Mouse (Mus musculus): ENCODE measurements at regions not wholly inside any gene's neighbourhood (a gene's known extent, or its start where the extent isn't known, plus 50 kb on each side); places are given as distances from the start of the nearest gene placed in this dataset.
"Not testable (repeated sequence)": the region's sequence is repeated elsewhere in the genome, so short reads cannot be mapped to it uniquely, and the experiment has no call there.

GRCm38 (mm10) chr12:117382727-117383126 is 133.6 kb upstream of the Rapgef5 start:
- H3K36me3 ChIP-seq; H3K9me3 ChIP-seq; H3K4me3 ChIP-seq; ATAC-seq (ENCODE audit: insufficient number of reproducible peaks, insufficient read depth, low FRiP score, low TSS enrichment); H3K27ac ChIP-seq; H3K4me2 ChIP-seq (replicated peaks); H3K27me3 ChIP-seq; H3K4me1 ChIP-seq; H3K9ac ChIP-seq: not testable (repeated sequence)
- WGBS, result 32% methylated on average over 1 of the region's 4 CpGs

DNA sequence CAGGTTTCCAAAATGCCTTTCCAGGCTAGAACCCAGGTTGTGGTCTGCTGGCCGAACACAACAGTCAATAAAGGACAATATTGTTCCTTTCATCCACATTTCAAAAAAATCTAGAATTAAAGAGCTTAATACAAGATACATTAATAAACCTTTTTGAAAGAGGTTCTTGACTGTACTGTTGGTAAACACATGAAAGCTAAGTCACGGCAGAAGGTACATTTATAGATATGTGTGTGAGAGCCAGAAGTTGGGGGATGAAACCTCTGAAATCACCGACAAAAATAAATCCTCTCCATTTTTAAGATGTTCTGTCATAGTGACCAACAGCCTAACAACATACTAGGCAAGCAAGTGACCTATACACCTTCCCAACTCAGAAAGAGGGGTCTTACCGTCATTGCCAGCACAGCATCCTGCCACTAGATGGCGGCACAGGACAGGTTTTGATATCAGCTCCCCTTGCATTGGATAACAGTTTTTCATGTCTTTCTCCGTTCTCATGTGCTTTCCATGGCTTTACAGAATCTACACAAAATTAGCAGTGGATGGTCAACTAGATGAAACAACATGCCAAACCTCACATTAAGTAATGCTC is 131.1 kb upstream of the Rapgef5 start:
- no peak overlapping the region for H3K27ac ChIP-seq
- H3K36me3 ChIP-seq, result no peaks in the 10 kb centered on the region
- no peaks in the 10 kb centered on the region for H3K4me1 ChIP-seq
- no peak overlapping the region for H3K4me2 ChIP-seq (replicated peaks)
- H3K9ac ChIP-seq, result no peak overlapping the region
- H3K9me3 ChIP-seq, result no peaks in the 10 kb centered on the region
- ATAC-seq (ENCODE audit: insufficient number of reproducible peaks, insufficient read depth, low FRiP score, low TSS enrichment), result 0 out of 2 replicates have a peak, but pooled peaks have one; percentile 41
- no peaks in the 10 kb centered on the region for H3K27me3 ChIP-seq
- WGBS, result 13% methylated on average over 6 of the region's 6 CpGs
- no peak overlapping the region for H3K4me3 ChIP-seq

DNA sequence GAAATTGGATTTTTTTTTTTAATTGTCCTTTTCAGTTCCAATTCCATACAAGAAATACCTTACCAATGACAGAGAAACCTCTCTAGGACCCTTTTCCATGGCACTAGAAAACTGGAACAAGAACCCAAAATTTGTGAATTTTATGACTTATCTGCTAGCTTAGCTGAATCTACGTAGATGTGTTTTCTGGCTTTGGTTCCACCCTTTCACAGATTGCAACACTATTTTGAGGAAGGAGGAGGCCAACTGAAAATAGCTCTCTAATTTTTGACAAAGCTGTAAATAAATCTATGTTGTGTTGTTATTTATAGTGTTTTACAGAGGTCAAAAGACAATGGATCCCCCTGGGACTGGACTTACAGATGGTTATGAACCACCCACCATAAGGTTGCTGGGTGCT is 130.6 kb upstream of the Rapgef5 start:
- ATAC-seq (ENCODE audit: insufficient number of reproducible peaks, insufficient read depth, low FRiP score, low TSS enrichment), result no peak
- Histone ChIP-seq H3K9ac (no peak overlapping the region), H3K4me3 (no peak overlapping the region), H3K9me3 (no peaks in the 10 kb centered on the region), H3K27ac (no peak overlapping the region), H3K4me1 (no peaks in the 10 kb centered on the region), H3K27me3 (no peaks in the 10 kb centered on the region), H3K36me3 (no peaks in the 10 kb centered on the region), H3K4me2 (replicated peaks) (no peak overlapping the region)
- WGBS, result 80% methylated on average over 1 of the region's 1 CpGs

- 81% methylated on average over 9 of the region's 9 CpGs for WGBS
- Histone ChIP-seq H3K27me3 (no peaks in the 10 kb centered on the region), H3K9ac (no peak overlapping the region), H3K36me3 (no peaks in the 10 kb centered on the region), H3K4me3 (no peak overlapping the region), H3K9me3 (no peaks in the 10 kb centered on the region), H3K4me1 (no peaks in the 10 kb centered on the region), H3K27ac (no peak overlapping the region), H3K4me2 (replicated peaks) (no peak overlapping the region)
- no peak for ATAC-seq (ENCODE audit: insufficient number of reproducible peaks, insufficient read depth, low FRiP score, low TSS enrichment)
Observed at GRCm38 (mm10) chr12:117386957-117387356, 129.3 kb upstream of the Rapgef5 start.

GRCm38 (mm10) chr12:117389516-117390347 is 126.5 kb upstream of the Rapgef5 start:
- H3K4me3 ChIP-seq, result no peak overlapping the region
- H3K4me2 ChIP-seq (replicated peaks), result no peak overlapping the region
- WGBS, result 74% methylated on average over 7 of the region's 7 CpGs
- H3K9me3 ChIP-seq, result no peaks in the 10 kb centered on the region
- no peak overlapping the region for H3K9ac ChIP-seq
- H3K27me3 ChIP-seq, result no peaks in the 10 kb centered on the region
- H3K4me1 ChIP-seq, result no peaks in the 10 kb centered on the region
- H3K27ac ChIP-seq, result no peak overlapping the region
- H3K36me3 ChIP-seq, result no peaks in the 10 kb centered on the region
- no peak for ATAC-seq (ENCODE audit: insufficient number of reproducible peaks, insufficient read depth, low FRiP score, low TSS enrichment)

- Histone ChIP-seq H3K27me3 (no peaks in the 10 kb centered on the region), H3K36me3 (no peaks in the 10 kb centered on the region), H3K4me3 (no peak overlapping the region), H3K4me1 (no peaks in the 10 kb centered on the region), H3K4me2 (replicated peaks) (no peak overlapping the region), H3K9me3 (no peaks in the 10 kb centered on the region), H3K27ac (no peak overlapping the region), H3K9ac (no peak overlapping the region)
- ATAC-seq (ENCODE audit: insufficient number of reproducible peaks, insufficient read depth, low FRiP score, low TSS enrichment), result no peak
- 84% methylated on average over 3 of the region's 3 CpGs for WGBS
Observed at GRCm38 (mm10) chr12:117397512-117397911, 118.8 kb upstream of the Rapgef5 start.

- no peak for ATAC-seq (ENCODE audit: insufficient number of reproducible peaks, insufficient read depth, low FRiP score, low TSS enrichment)
Observed at GRCm38 (mm10) chr12:117403513-117404156, 112.6 kb upstream of the Rapgef5 start.

DNA sequence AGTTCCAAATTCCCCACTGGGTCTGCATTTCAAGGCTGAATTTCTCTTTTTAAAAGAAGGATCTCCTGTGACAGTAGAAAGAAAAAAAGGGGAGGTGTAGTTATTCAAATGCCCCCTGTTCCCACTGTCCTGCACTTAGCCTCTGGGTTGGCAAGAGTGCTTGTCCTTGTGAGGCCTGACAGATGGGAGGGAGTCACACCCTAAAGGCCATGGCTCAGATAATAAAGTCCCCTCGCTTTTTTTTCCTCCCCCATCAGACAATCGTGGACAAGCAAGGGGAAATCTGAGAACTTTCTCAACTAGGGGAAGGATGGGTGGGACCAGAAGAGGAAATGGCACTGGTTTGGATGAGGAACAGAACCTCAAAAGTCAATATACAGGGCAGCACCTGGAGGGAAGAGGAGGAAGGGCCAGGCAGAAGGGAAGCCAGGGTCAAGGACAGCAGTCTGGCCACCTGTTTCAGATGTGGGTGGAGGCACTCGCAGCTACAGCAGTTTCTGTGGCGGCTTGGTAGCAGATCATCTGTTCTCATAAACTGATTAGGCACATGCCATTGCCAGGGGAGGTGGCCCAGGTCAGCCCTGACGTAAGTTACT is 112.0 kb upstream of the Rapgef5 start:
- no peak for ATAC-seq (ENCODE audit: insufficient number of reproducible peaks, insufficient read depth, low FRiP score, low TSS enrichment)
- H3K27me3 ChIP-seq, result no peaks in the 10 kb centered on the region
- whole genome bisulfite sequencing, result 41% methylated on average over 5 of the region's 5 CpGs

More at GRCm38 (mm10) chr12:117403513-117404156, 112.6 kb upstream of the Rapgef5 start:
- H3K27ac ChIP-seq, result no peak overlapping the region
- no peak overlapping the region for H3K9ac ChIP-seq
- no peaks in the 10 kb centered on the region for H3K27me3 ChIP-seq
- WGBS, result 10% methylated on average over 7 of the region's 7 CpGs
- no peak overlapping the region for H3K4me2 ChIP-seq (replicated peaks)
- no peak overlapping the region for H3K4me3 ChIP-seq
- H3K4me1 ChIP-seq, result no peaks in the 10 kb centered on the region
- H3K9me3 ChIP-seq, result no peaks in the 10 kb centered on the region
- H3K36me3 ChIP-seq, result no peaks in the 10 kb centered on the region

GRCm38 (mm10) chr12:117406832-117407231 is 109.4 kb upstream of the Rapgef5 start:
- H3K4me2 ChIP-seq (replicated peaks), result no peak overlapping the region
- no peak for ATAC-seq (ENCODE audit: insufficient number of reproducible peaks, insufficient read depth, low FRiP score, low TSS enrichment)
- no peaks in the 10 kb centered on the region for H3K36me3 ChIP-seq
- 91% methylated on average over 9 of the region's 9 CpGs for WGBS
- no peaks in the 10 kb centered on the region for H3K9me3 ChIP-seq
- no peak overlapping the region for H3K4me3 ChIP-seq
- no peaks in the 10 kb centered on the region for H3K4me1 ChIP-seq
- H3K9ac ChIP-seq, result no peak overlapping the region
- no peaks in the 10 kb centered on the region for H3K27me3 ChIP-seq
- H3K27ac ChIP-seq, result no peak overlapping the region

More for the DNA sequence above, 112.0 kb upstream of the Rapgef5 start:
- Histone ChIP-seq H3K4me3 (no peak overlapping the region), H3K36me3 (no peaks in the 10 kb centered on the region), H3K4me2 (replicated peaks) (no peak overlapping the region), H3K9ac (no peak overlapping the region), H3K4me1 (no peaks in the 10 kb centered on the region), H3K9me3 (no peaks in the 10 kb centered on the region), H3K27ac (no peak overlapping the region)

DNA sequence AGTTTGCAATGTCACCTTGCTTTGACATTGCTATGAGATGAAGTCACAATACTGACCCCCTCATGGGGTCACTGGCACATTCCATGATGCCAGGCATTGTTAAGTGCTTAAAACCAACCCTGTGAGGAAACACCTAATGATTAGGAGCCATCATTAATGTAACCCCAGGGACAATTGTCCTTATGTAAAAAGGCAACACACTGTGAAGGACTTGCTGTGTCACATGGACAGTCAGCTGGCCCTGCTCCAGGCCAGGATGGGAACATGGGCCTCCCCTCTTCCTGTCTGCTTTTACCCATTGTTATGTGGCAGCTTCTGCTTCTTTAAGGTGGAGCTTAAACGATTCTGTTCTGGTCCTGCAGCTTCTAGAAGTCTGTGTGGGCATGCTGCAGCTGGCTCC is 105.7 kb upstream of the Rapgef5 start:
- H3K27ac ChIP-seq, result no peak overlapping the region
- ATAC-seq (ENCODE audit: insufficient number of reproducible peaks, insufficient read depth, low FRiP score, low TSS enrichment), result no peak
- H3K4me3 ChIP-seq, result no peak overlapping the region
- H3K4me1 ChIP-seq, result peaks cover 5% of the 10 kb centered on the region; the same call in 1 of the 2 replicates
- no peaks in the 10 kb centered on the region for H3K27me3 ChIP-seq
- WGBS, result 43% methylated on average over 1 of the region's 1 CpGs
- no peak overlapping the region for H3K4me2 ChIP-seq (replicated peaks)
- no peaks in the 10 kb centered on the region for H3K9me3 ChIP-seq
- no peak overlapping the region for H3K9ac ChIP-seq
- no peaks in the 10 kb centered on the region for H3K36me3 ChIP-seq

DNA sequence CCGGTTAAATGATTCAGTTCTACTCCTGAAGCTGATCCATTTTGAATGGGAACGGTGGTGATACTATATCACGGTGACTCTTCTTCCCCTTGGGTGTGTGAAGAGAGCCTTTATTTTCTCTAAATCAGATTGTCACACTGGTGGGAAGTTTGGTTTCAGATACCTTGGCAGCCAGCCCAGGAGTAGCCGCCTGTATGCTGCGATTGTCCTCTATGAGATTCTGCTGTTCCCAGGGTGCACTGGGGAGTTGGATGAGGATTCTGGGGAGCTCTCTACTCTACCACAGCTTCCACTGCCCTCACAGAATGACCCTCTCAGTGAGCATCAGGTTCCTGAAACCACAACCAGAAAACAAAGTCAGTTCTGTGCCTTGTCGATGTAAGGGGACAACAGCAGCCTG is 104.0 kb upstream of the Rapgef5 start:
- WGBS, result 61% methylated on average over 6 of the region's 6 CpGs
- Histone ChIP-seq H3K27ac (no peak overlapping the region), H3K9me3 (no peaks in the 10 kb centered on the region), H3K27me3 (no peaks in the 10 kb centered on the region), H3K4me2 (replicated peaks) (no peak overlapping the region), H3K9ac (no peak overlapping the region), H3K4me1 (peaks cover 5% of the 10 kb centered on the region; the same call in 1 of the 2 replicates), H3K36me3 (no peaks in the 10 kb centered on the region), H3K4me3 (no peak overlapping the region)
- no peak for ATAC-seq (ENCODE audit: insufficient number of reproducible peaks, insufficient read depth, low FRiP score, low TSS enrichment)

Data from embryonic facial prominence, embryonic 12.5 days (tissue).